Mouse (Mus musculus) myocyte (in vitro differentiated cells): ENCODE measurements around the gene Gm20388.

Experiments
- E2F4 ChIP-seq: IDR thresholded peaks from one replicate; pipeline ENCODE4 v1.6.1; 2011; ENCODE audit warnings: mild to moderate bottlenecking, control low read depth, moderate library complexity; ENCODE audit not compliant: insufficient read depth
- POLR2A ChIP-seq: IDR thresholded peaks from one replicate; pipeline ENCODE4 v1.6.1; 2011; ENCODE audit warnings: low read depth, mild to moderate bottlenecking, control low read depth, moderate library complexity; ENCODE audit not compliant: insufficient read length
- POLR2AphosphoS2 ChIP-seq: IDR thresholded peaks from one replicate; pipeline ENCODE4 v1.6.1; 2011; ENCODE audit warnings: low read depth, control low read depth; ENCODE audit not compliant: insufficient read length
- TCF12 ChIP-seq: IDR thresholded peaks from one replicate; pipeline ENCODE4 v1.6.1; 2011; ENCODE audit warnings: mild to moderate bottlenecking, control low read depth; ENCODE audit not compliant: poor library complexity, insufficient read depth, severe bottlenecking
- USF1 ChIP-seq: IDR thresholded peaks from one replicate; pipeline ENCODE4 v1.6.1; 2011; ENCODE audit warnings: low read depth, mild to moderate bottlenecking, control low read depth, moderate library complexity

DNA sequence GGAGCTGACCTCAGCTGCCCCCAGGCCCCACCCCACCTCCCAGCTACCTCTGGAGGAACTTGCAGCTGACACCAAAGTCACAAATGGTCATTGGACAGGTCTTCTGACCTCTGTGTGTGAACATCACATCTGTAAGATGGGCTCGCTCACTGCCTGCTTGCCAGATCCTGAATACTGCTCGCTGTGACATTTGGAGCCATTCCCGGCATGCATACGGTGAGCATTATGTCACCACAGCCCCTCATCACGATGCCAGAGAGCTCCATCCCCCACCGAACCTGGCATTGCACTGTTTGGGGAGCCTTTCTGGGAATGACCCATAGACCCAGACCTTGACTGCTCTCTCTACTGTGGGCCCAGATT, 503.0 kb downstream of the Gm20388 start:
- TF ChIP-seq POLR2A (no peak), POLR2AphosphoS2 (no peak), TCF12 (no peak), USF1 (no peak), E2F4 (no peak)
